Mouse (Mus musculus) hindbrain, embryonic 14.5 days (tissue): Measurements from ENCODE around the gene Tmem98. TPM values are rescaled to one million over a fixed set of nuclear protein-coding genes. Genes with fewer than 3 reads are reported as not detected.

Experiments
- ATAC-seq: fragments of 200-750 bp; cut with Nextera tagmentation; 2 replicates; pipeline ENCODE4 v1.8.0; 2017; ENCODE audit warnings: moderate number of reproducible peaks, mild to moderate bottlenecking, moderate TSS enrichment, moderate library complexity; ENCODE audit not compliant: low FRiP score
- DNase-seq: peaks from one replicate; pipeline ENCODE4 v3.0.0-alpha.2; 2015; ENCODE audit warnings: low spot score
- H3K27ac ChIP-seq: fragments of 300-500 bp; sonication (generic); 2 replicates; pipeline ENCODE4 v1.5.1; 2014; ENCODE audit warnings: mild to moderate bottlenecking, moderate library complexity
- H3K27me3 ChIP-seq: fragments of 300-500 bp; sonication (generic); 2 replicates; pipeline ENCODE4 v1.6.1; 2014; ENCODE audit warnings: mild to moderate bottlenecking, low read length, mixed read lengths; ENCODE audit not compliant: control insufficient read depth, insufficient read depth
- H3K36me3 ChIP-seq: fragments of 300-500 bp; sonication (generic); replicated peaks from 2 replicates; pipeline ENCODE4 v1.6.1; 2014; ENCODE audit not compliant: control insufficient read depth, insufficient read depth
- H3K4me1 ChIP-seq: fragments of 300-500 bp; sonication (generic); replicated peaks from 2 replicates; pipeline ENCODE4 v1.6.1; 2014; ENCODE audit warnings: antibody characterized with exemption, low read length, mixed read lengths; ENCODE audit not compliant: control insufficient read depth, insufficient read depth
- H3K4me2 ChIP-seq: fragments of 300-500 bp; sonication (generic); replicated peaks from 2 replicates; pipeline ENCODE4 v1.6.1; 2014; ENCODE audit warnings: mild to moderate bottlenecking, moderate library complexity
- H3K4me3 ChIP-seq: fragments of 300-500 bp; sonication (generic); replicated peaks from 2 replicates; pipeline ENCODE4 v1.5.1; 2014; ENCODE audit warnings: mild to moderate bottlenecking, low read length
- H3K9ac ChIP-seq: fragments of 300-500 bp; sonication (generic); 2 replicates; pipeline ENCODE4 v1.6.1; 2014
- H3K9me3 ChIP-seq: fragments of 300-500 bp; sonication (generic); 2 replicates; pipeline ENCODE4 v1.6.1; 2016; ENCODE audit warnings: low read length; ENCODE audit not compliant: control insufficient read depth
- WGBS: fragments of 180-500 bp; shearing (Covaris S2); extraction: QIAGEN DNeasy Blood & Tissue Kit; methylation state at CpG from one replicate; pipeline ENCODE4 v1.1.7; 2014; 5-methylcytosine and 5-hydroxymethylcytosine counted together
- polyA plus RNA-seq: library from polyadenylated mRNA; unstranded; fragments of >200 nt; fragmentation: Nextera tagmentation; extraction: Ambion mirVana; gene quantifications from 2 replicates; pipeline ENCODE4 v1.2.1, GENCODE M21; 2014

Tmem98 gene
- polyA plus RNA-seq, 1 experiment from 2014 or later = 21.9 TPM

- 71% methylated on average over 6 of the region's 6 CpGs for WGBS
- DNase-seq = no peak
- no peak overlapping the region for H3K4me3 ChIP-seq
- H3K4me2 ChIP-seq = no peak overlapping the region
- no peaks in the 10 kb centered on the region for H3K27me3 ChIP-seq
- no peaks in the 10 kb centered on the region for H3K36me3 ChIP-seq
- no peak overlapping the region for H3K9ac ChIP-seq
- ATAC-seq = no peak
- no peak overlapping the region for H3K27ac ChIP-seq
- no peaks in the 10 kb centered on the region for H3K9me3 ChIP-seq
- peaks cover 13% of the 10 kb centered on the region; the same call in 1 of the 2 replicates for H3K4me1 ChIP-seq
Measured at GRCm38 (mm10) chr11:80808551-80809070, 1.4 kb upstream of the Tmem98 start.

DNA sequence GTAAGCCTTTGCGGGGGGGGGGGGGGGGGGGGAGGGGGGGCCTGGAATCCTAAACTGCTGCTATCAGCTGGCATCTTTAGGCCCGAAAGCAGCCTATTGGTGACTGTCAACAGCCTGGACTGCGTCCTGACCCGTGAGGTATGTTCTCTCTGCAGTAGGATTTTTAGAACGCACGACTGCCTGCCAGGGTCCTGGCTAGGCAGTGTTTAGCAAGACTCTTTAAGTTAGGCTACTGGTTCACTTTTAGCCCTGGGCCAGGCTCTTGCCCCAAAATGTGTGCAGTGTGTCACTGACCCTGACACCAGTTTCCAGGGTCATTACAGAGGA is 346 bp upstream of the Tmem98 start:
- 45% methylated on average over 5 of the region's 6 CpGs for WGBS
- H3K9ac ChIP-seq = peak overlapping the region; percentile 74
- ATAC-seq = no peak

GRCm38 (mm10) chr11:80811156-80811555 is 1.2 kb downstream of the Tmem98 start:
- Histone ChIP-seq H3K4me1 (peaks cover 13% of the 10 kb centered on the region; the same call in 1 of the 2 replicates), H3K4me2 (peak overlapping the region; percentile 97), H3K36me3 (no peaks in the 10 kb centered on the region), H3K27ac (no peak overlapping the region), H3K9me3 (no peaks in the 10 kb centered on the region), H3K9ac (peak overlapping the region; percentile 74; the same call in 1 of the 2 replicates), H3K27me3 (no peaks in the 10 kb centered on the region), H3K4me3 (peak overlapping the region; percentile 49)
- DNase-seq (no peak), ATAC-seq (no peak)
- 18% methylated on average over 5 of the region's 5 CpGs for WGBS

More for the DNA sequence above, 346 bp upstream of the Tmem98 start:
- Histone ChIP-seq H3K9me3 (no peaks in the 10 kb centered on the region), H3K27me3 (no peaks in the 10 kb centered on the region), H3K27ac (no peak overlapping the region), H3K4me1 (peaks cover 13% of the 10 kb centered on the region; the same call in 1 of the 2 replicates), H3K36me3 (no peaks in the 10 kb centered on the region), H3K4me2 (peak overlapping the region; percentile 97), H3K4me3 (peak overlapping the region; percentile 49)
- DNase-seq = no peak

DNA sequence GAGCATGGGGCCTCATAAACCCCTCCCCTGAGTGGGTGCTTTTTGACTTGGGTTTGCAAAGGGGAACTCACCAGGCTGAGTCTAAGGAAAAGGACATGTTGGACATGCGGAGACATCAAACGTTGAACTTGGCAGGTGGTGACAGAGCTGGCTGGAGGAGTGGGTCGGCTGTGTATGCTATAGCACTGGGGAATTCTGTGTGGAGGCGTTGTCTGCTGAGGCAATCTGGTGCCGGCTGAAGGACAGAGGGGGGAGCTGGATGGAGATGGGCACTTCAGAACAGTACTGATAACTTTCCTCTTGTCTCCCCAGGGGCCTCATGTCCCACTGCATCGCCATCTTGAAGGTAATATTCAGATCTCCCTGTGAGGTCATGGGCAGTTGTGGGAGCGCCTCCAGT is 5.4 kb downstream of the Tmem98 start:
- WGBS = 83% methylated on average over 7 of the region's 7 CpGs

GRCm38 (mm10) chr11:80818060-80818697 is 8.2 kb downstream of the Tmem98 start:
- Histone ChIP-seq H3K4me3 (no peak overlapping the region), H3K9me3 (no peaks in the 10 kb centered on the region), H3K36me3 (no peaks in the 10 kb centered on the region), H3K27me3 (no peaks in the 10 kb centered on the region), H3K27ac (no peak overlapping the region), H3K4me1 (0 out of 2 replicates have a peak, but pooled peaks cover 3% of the 10 kb centered on the region), H3K4me2 (no peak overlapping the region), H3K9ac (0 out of 2 replicates have a peak overlapping the region, but pooled peaks have one; percentile 6)
- no peak; the same call in 1 of the 2 replicates for ATAC-seq
- DNase-seq = peak; percentile 84
- 45% methylated on average over 11 of the region's 11 CpGs for WGBS

More for the DNA sequence above, 5.4 kb downstream of the Tmem98 start:
- Histone ChIP-seq H3K9me3 (no peaks in the 10 kb centered on the region), H3K4me2 (no peak overlapping the region), H3K4me3 (no peak overlapping the region), H3K9ac (no peak overlapping the region), H3K27me3 (no peaks in the 10 kb centered on the region), H3K27ac (no peak overlapping the region), H3K4me1 (peaks cover 11% of the 10 kb centered on the region; the same call in 1 of the 2 replicates), H3K36me3 (no peaks in the 10 kb centered on the region)
- DNase-seq (no peak), ATAC-seq (no peak)

GRCm38 (mm10) chr11:80820085-80820484 is 10.1 kb downstream of the Tmem98 start:
- WGBS = 88% methylated on average over 3 of the region's 3 CpGs
- Histone ChIP-seq H3K36me3 (no peaks in the 10 kb centered on the region), H3K4me1 (0 out of 2 replicates have a peak, but pooled peaks cover 3% of the 10 kb centered on the region), H3K9me3 (no peaks in the 10 kb centered on the region), H3K9ac (no peak overlapping the region), H3K4me3 (no peak overlapping the region), H3K4me2 (no peak overlapping the region), H3K27me3 (no peaks in the 10 kb centered on the region), H3K27ac (no peak overlapping the region)
- ATAC-seq (no peak), DNase-seq (no peak)

GRCm38 (mm10) chr11:80821296-80821695 is 11.3 kb downstream of the Tmem98 start:
- H3K4me1 ChIP-seq = 0 out of 2 replicates have a peak, but pooled peaks cover 3% of the 10 kb centered on the region
- no peaks in the 10 kb centered on the region for H3K27me3 ChIP-seq
- no peak overlapping the region for H3K4me2 ChIP-seq
- H3K4me3 ChIP-seq = no peak overlapping the region
- H3K9ac ChIP-seq = no peak overlapping the region
- ATAC-seq (no peak), DNase-seq (peak; percentile 30)
- 65% methylated on average over 14 of the region's 14 CpGs for WGBS
- H3K9me3 ChIP-seq = no peaks in the 10 kb centered on the region
- H3K36me3 ChIP-seq = no peaks in the 10 kb centered on the region
- no peak overlapping the region for H3K27ac ChIP-seq

DNA sequence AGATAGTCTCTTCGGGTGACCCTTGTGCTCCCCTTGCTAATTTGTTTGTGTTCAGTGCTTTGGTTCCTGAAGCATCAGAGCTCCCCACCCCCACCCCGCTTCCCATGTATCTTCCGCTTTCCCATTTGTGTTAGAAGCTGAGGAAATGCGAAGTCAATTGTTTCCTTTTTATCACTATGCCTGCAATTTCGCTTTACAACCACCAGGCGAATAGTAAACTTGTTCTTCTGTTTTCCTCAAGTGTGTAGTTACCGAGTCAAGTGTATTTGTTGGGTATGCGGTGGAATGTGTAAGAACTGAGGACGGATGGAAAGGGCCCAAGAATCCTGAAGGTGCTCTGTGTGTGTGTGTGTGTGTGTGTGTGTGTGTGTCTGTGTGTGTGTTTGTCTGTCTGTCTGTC is 11.8 kb downstream of the Tmem98 start:
- 82% methylated on average over 9 of the region's 9 CpGs for WGBS
- ATAC-seq = no peak
- no peak overlapping the region for H3K4me3 ChIP-seq

DNA sequence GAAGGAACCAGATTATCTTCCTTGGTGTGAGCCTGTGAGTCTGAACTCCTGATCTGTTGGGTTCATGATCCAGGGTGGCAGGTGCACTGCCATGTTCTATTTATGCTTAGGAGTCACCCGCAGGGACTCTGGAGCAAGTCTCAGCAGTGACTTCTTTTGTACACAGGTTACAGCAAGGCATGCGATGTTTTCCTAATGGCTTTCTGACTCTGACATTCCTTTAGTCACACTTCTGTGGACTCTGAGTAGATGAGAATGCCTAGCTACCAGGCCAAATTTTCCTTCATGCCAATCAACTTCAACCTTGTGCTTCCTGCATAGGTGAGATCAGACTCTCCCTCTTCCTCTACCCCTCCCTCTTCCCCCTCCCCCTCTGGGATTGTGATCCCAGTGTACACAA is 25.4 kb downstream of the Tmem98 start:
- no peak for DNase-seq
- no peak overlapping the region for H3K4me3 ChIP-seq
- WGBS = 81% methylated on average over 2 of the region's 2 CpGs
- peaks cover 7% of the 10 kb centered on the region; the same call in 1 of the 2 replicates for H3K4me1 ChIP-seq
- H3K27ac ChIP-seq = no peak overlapping the region
- no peak overlapping the region for H3K9ac ChIP-seq
- no peak overlapping the region for H3K4me2 ChIP-seq
- no peaks in the 10 kb centered on the region for H3K27me3 ChIP-seq
- no peaks in the 10 kb centered on the region for H3K36me3 ChIP-seq
- no peaks in the 10 kb centered on the region for H3K9me3 ChIP-seq
- no peak for ATAC-seq

More for the DNA sequence above, 11.8 kb downstream of the Tmem98 start:
- no peaks in the 10 kb centered on the region for H3K27me3 ChIP-seq
- H3K27ac ChIP-seq = no peak overlapping the region
- H3K9ac ChIP-seq = no peak overlapping the region
- H3K36me3 ChIP-seq = no peaks in the 10 kb centered on the region
- no peaks in the 10 kb centered on the region for H3K9me3 ChIP-seq
- H3K4me1 ChIP-seq = 0 out of 2 replicates have a peak, but pooled peaks cover 3% of the 10 kb centered on the region
- H3K4me2 ChIP-seq = no peak overlapping the region
- DNase-seq = no peak
